Mouse (Mus musculus) cortical plate, adult 2 months (tissue): ENCODE measurements around the gene Ddx46.

Experiments used
- CTCF ChIP-seq: fragments of 200-500 bp; IDR thresholded peaks from 2 replicates; pipeline ENCODE4 v1.5.1; 2011; ENCODE audit warnings: mild to moderate bottlenecking, control low read depth, low read length; ENCODE audit not compliant: insufficient read depth; ENCODE audit errors: extremely low read depth
- POLR2A ChIP-seq: fragments of 200-500 bp; IDR thresholded peaks from 2 replicates; pipeline ENCODE4 v1.6.1; 2011; ENCODE audit warnings: mild to moderate bottlenecking, low read length, control low read depth; ENCODE audit not compliant: insufficient read depth; ENCODE audit errors: extremely low read depth

GRCm38 (mm10) chr13:55721995-55722394 is 87.2 kb downstream of the Ddx46 start:
- TF ChIP-seq POLR2A = no peak
- no peak for TF ChIP-seq CTCF
